Mouse (Mus musculus): ENCODE measurements at regions not wholly inside any gene's neighbourhood (a gene's known extent, or its start where the extent isn't known, plus 50 kb on each side); places are given as distances from the start of the nearest gene placed in this dataset.

GRCm38 (mm10) chr1:35869381-35870143 lies 198.6 kb upstream of the Hs6st1 start (continued):
- TF ChIP-seq MEF2A (IDR thresholded peaks at IDR 0.05; ENCODE audit: extremely low read depth, insufficient replicate concordance, low read depth, low read length, poor library complexity, severe bottlenecking), result no peak
- peak; percentile 84 for TF ChIP-seq MAX (IDR thresholded peaks at IDR 0.05; ENCODE audit: low read length)
- no peak for TF ChIP-seq USF1 (IDR thresholded peaks at IDR 0.05; ENCODE audit: low read depth, low read length)
- no peak; the same call in 1 of the 2 replicates for TF ChIP-seq MAFK (IDR thresholded peaks at IDR 0.05; ENCODE audit: borderline replicate concordance, low read depth, low read length)

DNA sequence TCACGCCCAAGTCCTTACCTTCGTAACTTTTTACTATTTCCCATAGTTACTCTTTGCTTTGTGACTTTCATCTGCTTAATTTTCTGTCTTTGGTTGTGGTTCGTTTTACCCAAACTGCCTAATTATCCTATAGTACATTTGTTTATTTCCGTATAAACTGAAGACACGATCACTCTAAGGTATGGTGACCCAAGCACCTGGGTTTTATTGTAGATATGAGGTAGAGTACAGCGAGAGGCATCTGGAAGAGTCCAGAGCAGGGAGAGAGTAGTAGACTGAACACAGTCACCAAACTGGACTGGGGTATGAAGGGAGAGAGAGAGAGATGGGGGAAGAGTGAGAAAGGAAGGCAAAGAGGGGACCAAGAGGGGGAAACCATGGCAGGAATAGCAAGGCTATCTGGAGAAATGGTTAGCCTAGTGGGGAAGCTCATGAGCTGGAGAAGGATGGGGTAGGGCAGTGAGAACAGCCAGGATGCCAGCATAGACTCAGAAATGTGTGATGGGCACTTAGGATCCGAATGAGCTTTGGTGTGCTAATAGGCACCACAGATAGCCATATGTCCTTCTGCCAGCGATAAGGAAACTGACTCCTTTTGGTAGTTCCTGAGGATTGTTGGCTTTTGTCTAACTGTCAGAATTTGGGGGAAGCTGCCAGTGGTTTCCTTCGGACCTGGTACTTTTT lies 197.9 kb upstream of the Hs6st1 start:
- DNase-seq (ENCODE audit: low read depth, low spot score), result peak; percentile 76

DNA sequence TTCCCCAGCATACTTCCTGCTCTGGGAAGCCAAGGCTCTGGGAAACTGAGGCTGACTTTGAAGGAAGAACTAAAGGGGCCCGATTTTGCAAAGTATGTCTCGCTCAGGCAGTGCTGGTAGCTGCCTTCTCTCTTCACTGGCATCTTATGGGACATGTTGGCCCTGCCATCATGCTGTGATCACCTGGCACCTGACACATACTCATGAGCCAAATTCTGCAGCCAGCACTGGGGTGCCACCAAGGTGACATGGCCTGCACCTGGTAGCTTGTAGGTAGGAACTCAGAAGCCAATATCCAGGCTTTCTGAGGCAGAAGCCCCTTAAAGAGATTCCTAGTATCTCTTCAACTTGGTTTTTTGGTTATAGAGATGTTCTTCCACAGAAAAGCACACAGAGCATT lies 195.2 kb upstream of the Hs6st1 start:
- Histone ChIP-seq H3K9ac (ENCODE audit: control insufficient read depth, low read depth, low read length, poor library complexity, severe bottlenecking) (no peak overlapping the region), H3K4me3 (ENCODE audit: control insufficient read depth in 1 of 2, insufficient read depth in 1 of 2, low read depth in 2 of 2, low read length in 2 of 2) (no peak overlapping the region), H3K27ac (ENCODE audit: control insufficient read depth, low read depth, low read length) (no peak overlapping the region), H3K79me2 (ENCODE audit: control insufficient read depth, insufficient read depth, low read length, poor library complexity) (peaks cover 3% of the 10 kb centered on the region; the same call in 1 of the 2 replicates), H3K36me3 (ENCODE audit: control insufficient read depth in 1 of 2, insufficient read depth in 2 of 2, low read length in 2 of 2) (peaks cover 0 to 22% of the 10 kb centered on the region in 2 experiments; a peak in 2 of 4 replicates), H3K9me3 (replicated peaks; ENCODE audit: insufficient read depth, low read length) (no peaks in the 10 kb centered on the region), H3K4me1 (ENCODE audit: control insufficient read depth in 1 of 2, insufficient read depth in 2 of 2, low read length in 2 of 2) (peaks cover 8 to 27% of the 10 kb centered on the region in 2 experiments), H3K27me3 (ENCODE audit: control insufficient read depth in 1 of 2, insufficient read depth in 2 of 2, low read length in 2 of 2) (no peaks in the 10 kb centered on the region)
- TF ChIP-seq USF1 (IDR thresholded peaks at IDR 0.05; ENCODE audit: low read depth, low read length), result no peak
- no peak for TF ChIP-seq HCFC1 (IDR thresholded peaks at IDR 0.05; ENCODE audit: low read depth, low read length)
- no peak for TF ChIP-seq CHD2 (IDR thresholded peaks at IDR 0.05; ENCODE audit: low read length)
- no peak for TF ChIP-seq SIN3A (IDR thresholded peaks at IDR 0.05; ENCODE audit: low read length)
- TF ChIP-seq POLR2A (IDR thresholded peaks at IDR 0.05; ENCODE audit: control insufficient read depth in 1 of 2, insufficient read depth in 1 of 2, low read depth in 1 of 2, low read length in 2 of 2, poor library complexity in 1 of 2), result no peak
- TF ChIP-seq TBP (IDR thresholded peaks at IDR 0.05; ENCODE audit: low read depth, low read length), result no peak
- TF ChIP-seq MEF2A (IDR thresholded peaks at IDR 0.05; ENCODE audit: extremely low read depth, insufficient replicate concordance, low read depth, low read length, poor library complexity, severe bottlenecking), result no peak
- no peak for TF ChIP-seq RAD21 (IDR thresholded peaks at IDR 0.05; ENCODE audit: low read depth, low read length)
- TF ChIP-seq ZMIZ1 (IDR thresholded peaks at IDR 0.05; ENCODE audit: low read depth, low read length), result no peak
- TF ChIP-seq CHD1 (IDR thresholded peaks at IDR 0.05; ENCODE audit: low read depth, low read length), result no peak
- no peak for TF ChIP-seq SMC3 (IDR thresholded peaks at IDR 0.05; ENCODE audit: low read depth, low read length)
- no peak for TF ChIP-seq MAFK (IDR thresholded peaks at IDR 0.05; ENCODE audit: borderline replicate concordance, low read depth, low read length)
- TF ChIP-seq ETS1 (IDR thresholded peaks at IDR 0.05; ENCODE audit: low read depth, low read length), result no peak
- TF ChIP-seq MAZ (IDR thresholded peaks at IDR 0.05; ENCODE audit: low read depth, low read length), result no peak
- no peak for DNase-seq (ENCODE audit: low read depth, low spot score)

More for the DNA sequence above, 197.9 kb upstream of the Hs6st1 start:
- H3K9ac ChIP-seq (ENCODE audit: control insufficient read depth, low read depth, low read length, poor library complexity, severe bottlenecking), result peak overlapping the region; percentile 74
- H3K27me3 ChIP-seq (ENCODE audit: control insufficient read depth in 1 of 2, insufficient read depth in 2 of 2, low read length in 2 of 2), result no peaks in the 10 kb centered on the region
- H3K27ac ChIP-seq (ENCODE audit: control insufficient read depth, low read depth, low read length), result peak overlapping the region; percentile 100
- H3K36me3 ChIP-seq (ENCODE audit: control insufficient read depth in 1 of 2, insufficient read depth in 2 of 2, low read length in 2 of 2), result peaks cover 0 to 32% of the 10 kb centered on the region in 2 experiments; a peak in 2 of 4 replicates
- peaks cover 14 to 40% of the 10 kb centered on the region in 2 experiments for H3K4me1 ChIP-seq (ENCODE audit: control insufficient read depth in 1 of 2, insufficient read depth in 2 of 2, low read length in 2 of 2)
- H3K79me2 ChIP-seq (ENCODE audit: control insufficient read depth, insufficient read depth, low read length, poor library complexity), result peaks cover 20% of the 10 kb centered on the region
- peak overlapping the region; percentile 48 to 57 for H3K4me3 ChIP-seq (ENCODE audit: control insufficient read depth in 1 of 2, insufficient read depth in 1 of 2, low read depth in 2 of 2, low read length in 2 of 2)
- H3K9me3 ChIP-seq (replicated peaks; ENCODE audit: insufficient read depth, low read length), result no peaks in the 10 kb centered on the region
- 0 out of 2 replicates have a peak, but pooled peaks have one; percentile 32 for TF ChIP-seq JUND (IDR thresholded peaks at IDR 0.05; ENCODE audit: low read depth, low read length)
- peak; percentile 59; the same call in 1 of the 2 replicates for TF ChIP-seq POLR2AphosphoS2 (IDR thresholded peaks at IDR 0.05; ENCODE audit: low read length)
- TF ChIP-seq CHD1 (IDR thresholded peaks at IDR 0.05; ENCODE audit: low read depth, low read length), result peak; percentile 98
- TF ChIP-seq CTCF (IDR thresholded peaks at IDR 0.05 in 2 of 3, conservative IDR thresholded peaks at IDR 0.05 in 1 of 3; ENCODE audit: control insufficient read depth in 1 of 3, insufficient read depth in 1 of 3, low read depth in 2 of 3, low read length in 3 of 3, poor library complexity in 1 of 3, severe bottlenecking in 1 of 3), result no peak
- peak; percentile 91 for TF ChIP-seq TAL1 (IDR thresholded peaks at IDR 0.05; ENCODE audit: low read length)
- no peak for TF ChIP-seq KAT2A (conservative IDR thresholded peaks at IDR 0.05; ENCODE audit: low read depth, low read length)
- TF ChIP-seq TCF12 (IDR thresholded peaks at IDR 0.05; ENCODE audit: low read depth, low read length), result peak; percentile 76
- TF ChIP-seq SIN3A (IDR thresholded peaks at IDR 0.05; ENCODE audit: low read length), result peak; percentile 16; the same call in 1 of the 2 replicates
- TF ChIP-seq TBP (IDR thresholded peaks at IDR 0.05; ENCODE audit: low read depth, low read length), result peak; percentile 83
- TF ChIP-seq MXI1 (IDR thresholded peaks at IDR 0.05; ENCODE audit: low read depth, low read length), result no peak; the same call in 1 of the 2 replicates
- peak; percentile 59 for TF ChIP-seq ETS1 (IDR thresholded peaks at IDR 0.05; ENCODE audit: low read depth, low read length)
- TF ChIP-seq GATA1 (IDR thresholded peaks at IDR 0.05; ENCODE audit: low read depth, low read length), result peak; percentile 93
- peak; percentile 90 for TF ChIP-seq MYB (IDR thresholded peaks at IDR 0.05; ENCODE audit: low read depth, low read length)
- peak; percentile 74; the same call in 1 of the 2 replicates for TF ChIP-seq ZMIZ1 (IDR thresholded peaks at IDR 0.05; ENCODE audit: low read depth, low read length)
- peak; percentile 90 to 94 for TF ChIP-seq EP300 (IDR thresholded peaks at IDR 0.05; ENCODE audit: low read depth in 1 of 2, low read length in 2 of 2)
- TF ChIP-seq ZKSCAN1 (IDR thresholded peaks at IDR 0.05; ENCODE audit: low read depth, low read length), result no peak
- TF ChIP-seq ZNF384 (IDR thresholded peaks at IDR 0.05; ENCODE audit: low read depth, low read length), result no peak
- no peak for TF ChIP-seq MAX (IDR thresholded peaks at IDR 0.05; ENCODE audit: low read length)
- TF ChIP-seq SMC3 (IDR thresholded peaks at IDR 0.05; ENCODE audit: low read depth, low read length), result no peak
